Mouse (Mus musculus) heart, postnatal 0 days (tissue): ENCODE data around the gene Brd7.

Source experiments
- CTCF ChIP-seq: IDR thresholded peaks from 2 replicates; pipeline ENCODE4 v1.5.1; 2016; ENCODE audit warnings: antibody characterized with exemption, control low read depth, low read depth
- EP300 ChIP-seq: IDR thresholded peaks from 2 replicates; pipeline ENCODE4 v1.6.1; 2016; ENCODE audit warnings: antibody characterized with exemption, low read depth

GRCm38 (mm10) chr8:88325251-88325650, 36.7 kb downstream of the Brd7 start:
- TF ChIP-seq CTCF (no peak), EP300 (no peak)
